Mouse (Mus musculus) liver, postnatal 0 days (tissue): Measurements from ENCODE around the gene Klf11. TPM values are rescaled to one million over a fixed set of nuclear protein-coding genes. Genes with fewer than 3 reads are reported as not detected.
A peak's percentile ranks its signal among the peaks of the same experiment; 100 is the strongest.

Experiments used
- ATAC-seq: fragments of 200-750 bp; cut with Nextera tagmentation; 2 replicates; pipeline ENCODE4 v1.8.0; 2017; ENCODE audit warnings: mild to moderate bottlenecking, moderate library complexity
- DNase-seq: peaks from one replicate; pipeline ENCODE4 v3.0.0-alpha.2; 2016
- H3K27ac ChIP-seq: fragments of 300-500 bp; sonication (generic); 2 replicates; pipeline ENCODE4 v1.5.1; 2014; ENCODE audit warnings: antibody characterized with exemption, moderate library complexity, mild to moderate bottlenecking, low read depth
- H3K27me3 ChIP-seq: fragments of 300-500 bp; sonication (generic); 2 replicates; pipeline ENCODE4 v1.6.1; 2014; ENCODE audit warnings: low read length, control low read depth, mixed read lengths; ENCODE audit not compliant: insufficient read depth
- H3K36me3 ChIP-seq: fragments of 300-500 bp; sonication (generic); replicated peaks from 2 replicates; pipeline ENCODE4 v1.6.1; 2014; ENCODE audit warnings: mild to moderate bottlenecking, control low read depth, low read length, moderate library complexity, mixed read lengths; ENCODE audit not compliant: insufficient read depth
- H3K4me1 ChIP-seq: fragments of 300-500 bp; sonication (generic); 2 replicates; pipeline ENCODE4 v1.6.1; 2014; ENCODE audit warnings: antibody characterized with exemption, mild to moderate bottlenecking, control low read depth; ENCODE audit not compliant: insufficient read depth
- H3K4me2 ChIP-seq: fragments of 300-500 bp; sonication (generic); 2 replicates; pipeline ENCODE4 v1.6.1; 2014; ENCODE audit warnings: low read depth, mild to moderate bottlenecking, low read length, moderate library complexity, mixed read lengths
- H3K4me3 ChIP-seq: fragments of 300-500 bp; sonication (generic); 2 replicates; pipeline ENCODE4 v1.5.1; 2014; ENCODE audit warnings: low read depth, low read length
- H3K9ac ChIP-seq: fragments of 300-500 bp; sonication (generic); replicated peaks from 2 replicates; pipeline ENCODE4 v1.6.1; 2014; ENCODE audit warnings: mild to moderate bottlenecking, moderate library complexity
- H3K9me3 ChIP-seq: fragments of 300-500 bp; sonication (generic); 2 replicates; pipeline ENCODE4 v1.6.1; 2016; ENCODE audit warnings: mild to moderate bottlenecking, control low read depth, low read length, mixed read lengths
- CTCF ChIP-seq: sonication (generic); IDR thresholded peaks from 2 replicates; pipeline ENCODE4 v1.5.1; 2016; ENCODE audit warnings: antibody characterized with exemption, low read depth
- EP300 ChIP-seq: IDR thresholded peaks from 2 replicates; pipeline ENCODE4 v1.6.1; 2016; ENCODE audit warnings: antibody characterized with exemption, low read depth, mild to moderate bottlenecking
- WGBS: fragments of 180-500 bp; shearing (Covaris S2); extraction: QIAGEN DNeasy Blood & Tissue Kit; methylation state at CpG from one replicate; pipeline ENCODE4 v1.1.7; 2014; ENCODE audit not compliant: insufficient replicate concordance; 5-methylcytosine and 5-hydroxymethylcytosine counted together
- polyA plus RNA-seq: library from polyadenylated mRNA; unstranded; fragments of >200 nt; fragmentation: Nextera tagmentation; extraction: Ambion mirVana; gene quantifications from 2 replicates; pipeline ENCODE4 v1.2.1, GENCODE M21; 2015

Klf11 gene
- polyA plus RNA-seq, 1 experiment from 2014 or later: 5.3 TPM

GRCm38 (mm10) chr12:24619436-24619835, 31.6 kb upstream of the Klf11 start:
- no peaks in the 10 kb centered on the region for H3K4me1 ChIP-seq
- no peak for TF ChIP-seq EP300
- TF ChIP-seq CTCF: no peak
- WGBS: 67% methylated on average over 4 of the region's 4 CpGs
- no peak overlapping the region for H3K4me2 ChIP-seq
- no peak for ATAC-seq
- no peaks in the 10 kb centered on the region for H3K27me3 ChIP-seq
- no peak for DNase-seq
- no peak overlapping the region for H3K4me3 ChIP-seq
- H3K36me3 ChIP-seq: no peaks in the 10 kb centered on the region
- H3K27ac ChIP-seq: no peak overlapping the region
- H3K9me3 ChIP-seq: no peaks in the 10 kb centered on the region
- no peak overlapping the region for H3K9ac ChIP-seq

GRCm38 (mm10) chr12:24623486-24624251, 27.4 kb upstream of the Klf11 start:
- DNase-seq: no peak
- H3K9ac ChIP-seq: no peak overlapping the region
- no peak for ATAC-seq
- no peaks in the 10 kb centered on the region for H3K36me3 ChIP-seq
- no peak overlapping the region for H3K27ac ChIP-seq
- TF ChIP-seq CTCF: no peak
- TF ChIP-seq EP300: no peak
- no peak overlapping the region for H3K4me2 ChIP-seq
- peaks cover 9% of the 10 kb centered on the region; the same call in 1 of the 2 replicates for H3K4me1 ChIP-seq
- no peak overlapping the region for H3K4me3 ChIP-seq
- no peaks in the 10 kb centered on the region for H3K9me3 ChIP-seq
- no peaks in the 10 kb centered on the region for H3K27me3 ChIP-seq
- WGBS: 72% methylated on average over 12 of the region's 12 CpGs

GRCm38 (mm10) chr12:24626401-24626800, 24.7 kb upstream of the Klf11 start:
- no peaks in the 10 kb centered on the region for H3K27me3 ChIP-seq
- 74% methylated on average over 5 of the region's 5 CpGs for WGBS

GRCm38 (mm10) chr12:24627215-24627614, 23.9 kb upstream of the Klf11 start:
- no peaks in the 10 kb centered on the region for H3K36me3 ChIP-seq
- no peaks in the 10 kb centered on the region for H3K9me3 ChIP-seq
- peak overlapping the region; percentile 16; the same call in 1 of the 2 replicates for H3K27ac ChIP-seq
- no peak overlapping the region for H3K9ac ChIP-seq
- TF ChIP-seq CTCF: no peak
- no peak overlapping the region for H3K4me3 ChIP-seq
- DNase-seq (peak; percentile 54), ATAC-seq (peak; percentile 80)
- no peaks in the 10 kb centered on the region for H3K27me3 ChIP-seq
- no peak overlapping the region for H3K4me2 ChIP-seq
- WGBS: 63% methylated on average over 3 of the region's 3 CpGs
- H3K4me1 ChIP-seq: peaks cover 9% of the 10 kb centered on the region; the same call in 1 of the 2 replicates

More at GRCm38 (mm10) chr12:24626401-24626800, 24.7 kb upstream of the Klf11 start:
- ATAC-seq: no peak
- TF ChIP-seq EP300 (no peak), CTCF (no peak)
- Histone ChIP-seq H3K36me3 (no peaks in the 10 kb centered on the region), H3K4me3 (no peak overlapping the region), H3K4me2 (no peak overlapping the region), H3K4me1 (peaks cover 9% of the 10 kb centered on the region; the same call in 1 of the 2 replicates), H3K9ac (no peak overlapping the region), H3K9me3 (no peaks in the 10 kb centered on the region), H3K27ac (0 out of 2 replicates have a peak overlapping the region, but pooled peaks have one; percentile 16)
- DNase-seq: no peak

GRCm38 (mm10) chr12:24630220-24630619, 20.9 kb upstream of the Klf11 start:
- Histone ChIP-seq H3K4me2 (no peak overlapping the region), H3K9me3 (no peaks in the 10 kb centered on the region), H3K9ac (no peak overlapping the region), H3K4me1 (peaks cover 36% of the 10 kb centered on the region), H3K27ac (no peak overlapping the region), H3K4me3 (no peak overlapping the region), H3K36me3 (no peaks in the 10 kb centered on the region), H3K27me3 (no peaks in the 10 kb centered on the region)
- TF ChIP-seq CTCF (peak; percentile 73), EP300 (no peak)
- WGBS: 71% methylated on average over 1 of the region's 1 CpGs
- DNase-seq (peak; percentile 51), ATAC-seq (peak; percentile 56)

GRCm38 (mm10) chr12:24632404-24632803, 18.7 kb upstream of the Klf11 start:
- TF ChIP-seq EP300 (no peak), CTCF (no peak)
- DNase-seq (no peak), ATAC-seq (no peak)
- Histone ChIP-seq H3K9ac (no peak overlapping the region), H3K36me3 (no peaks in the 10 kb centered on the region), H3K4me1 (peaks cover 31% of the 10 kb centered on the region), H3K4me3 (no peak overlapping the region), H3K27ac (no peak overlapping the region), H3K9me3 (no peaks in the 10 kb centered on the region), H3K4me2 (no peak overlapping the region), H3K27me3 (no peaks in the 10 kb centered on the region)
- 70% methylated on average over 4 of the region's 4 CpGs for WGBS
